Mouse (Mus musculus) bone marrow macrophage, adult 2 months (primary cell): ENCODE data around the gene Adarb2.

ENCODE experiments used
- CTCF ChIP-seq: IDR thresholded peaks from 2 replicates; pipeline ENCODE4 v1.5.1; 2012; ENCODE audit warnings: low read depth, mild to moderate bottlenecking, low read length, moderate library complexity
- POLR2A ChIP-seq: IDR thresholded peaks from 2 replicates; pipeline ENCODE4 v1.6.1; 2012; ENCODE audit warnings: mild to moderate bottlenecking, low read depth, low read length, borderline replicate concordance

DNA sequence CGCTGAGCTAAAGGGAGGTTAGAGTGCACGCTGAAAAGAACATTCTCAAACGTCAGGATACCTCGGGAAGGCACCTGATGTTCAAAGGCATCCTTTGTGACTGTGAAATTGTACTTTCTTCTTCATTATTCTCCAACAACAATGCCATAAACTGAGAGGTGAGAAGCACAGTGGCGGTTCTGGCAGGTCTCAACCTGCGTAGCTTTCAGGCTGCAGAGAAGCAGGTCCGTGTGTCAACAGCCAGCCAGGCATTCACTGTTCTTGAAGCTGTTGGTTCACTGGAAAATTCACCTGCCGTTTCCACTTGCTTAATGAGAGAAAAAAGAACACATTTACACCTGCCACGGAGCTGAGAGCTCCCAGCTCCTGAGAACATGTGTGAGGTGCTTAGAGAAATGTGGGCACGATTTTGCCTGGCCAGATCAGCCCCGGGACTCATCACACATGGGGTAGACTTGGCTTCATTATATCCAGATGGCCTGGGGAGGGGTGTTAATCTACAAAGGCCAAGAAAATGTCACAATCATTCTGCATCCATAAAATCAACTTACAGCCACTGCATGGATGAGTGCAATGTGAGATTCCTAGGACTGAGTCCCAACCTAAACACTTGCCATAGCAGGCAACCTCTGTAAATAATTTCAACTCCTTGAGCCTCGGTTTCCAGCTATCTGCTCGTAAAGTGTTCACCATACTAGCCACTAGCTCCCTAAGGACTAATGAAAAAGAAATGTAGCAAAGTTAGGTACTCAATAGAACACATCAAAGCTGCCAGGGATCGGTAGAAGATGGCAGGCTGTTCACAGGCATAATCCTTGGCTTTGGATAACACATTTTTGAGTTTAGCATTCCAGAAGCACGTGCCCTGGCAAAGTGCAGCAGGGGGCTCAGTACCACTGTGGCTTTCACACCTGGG is 364.7 kb downstream of the Adarb2 start:
- TF ChIP-seq POLR2A, result no peak
- TF ChIP-seq CTCF, result no peak
